In the genomic region with DNA sequence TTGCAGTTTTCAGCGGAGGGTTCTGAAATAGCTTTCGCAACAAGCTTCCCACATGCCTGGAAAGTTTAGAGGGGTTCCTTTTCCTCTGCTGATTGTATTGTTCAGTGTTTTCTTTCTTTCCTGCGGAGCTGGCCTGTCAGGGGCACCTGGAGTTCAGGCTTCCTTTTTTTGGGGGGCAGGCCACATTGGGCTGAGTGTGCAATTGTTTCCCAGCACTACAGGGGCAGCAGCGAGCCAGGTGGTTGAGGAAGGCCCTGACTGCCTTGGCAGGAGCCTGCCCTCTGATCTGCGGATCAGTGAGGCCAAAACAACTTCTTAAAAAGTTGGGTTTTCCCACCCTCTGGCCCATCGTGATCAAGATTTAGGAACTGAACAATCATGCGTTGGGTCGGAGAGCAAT, we compare ENCODE assay signal across 8 mouse cellular contexts. TPM values are rescaled to one million over a fixed set of nuclear protein-coding genes. Genes with fewer than 3 reads are reported as not detected.
DNase-seq lines count a peak whose midpoint lies in the region; ATAC-seq lines count a peak whose summit lies in the region.

No protein-coding gene starts in this region.

- H3K4me2 ChIP-seq in heart, embryonic 13.5 days = peak overlapping the region; percentile 64
- peak overlapping the region; percentile 11; the same call in 1 of the 2 replicates for H3K4me2 ChIP-seq in neural tube, embryonic 14.5 days (ENCODE audit: low read depth, low read length)

- no peak for ATAC-seq in heart, embryonic 13.5 days (ENCODE audit: extremely low read depth, insufficient number of reproducible peaks, low FRiP score, low TSS enrichment)
- no peak for ATAC-seq in neural tube, embryonic 14.5 days (ENCODE audit: low read depth)

- DNase-seq in lung, adult 18-20 months = peak; percentile 18
- no peak for DNase-seq in lung, postnatal 14 days
- DNase-seq in kidney, postnatal 36 days = peak; percentile 16 to 64
- DNase-seq in layer of hippocampus, adult 8-10 months (ENCODE audit: low spot score in 2 of 2) = no peak
- no peak for DNase-seq in layer of hippocampus, postnatal 36 days
- DNase-seq in yolk sac, embryonic 10.5 days (ENCODE audit: low spot score) = no peak

- H3K9ac ChIP-seq in heart, embryonic 13.5 days = no peak overlapping the region; the same call in 1 of the 2 replicates
- no peak overlapping the region for H3K9ac ChIP-seq in neural tube, embryonic 14.5 days (replicated peaks; ENCODE audit: low read depth, low read length)

- peaks cover 68% of the 10 kb centered on the region for H3K4me1 ChIP-seq in heart, embryonic 13.5 days
- H3K4me1 ChIP-seq in neural tube, embryonic 14.5 days (ENCODE audit: control insufficient read depth, insufficient read depth, low read length) = 0 out of 2 replicates have a peak, but pooled peaks cover under 1% of the 10 kb centered on the region

- 0 out of 2 replicates have a peak, but pooled peaks cover 4% of the 10 kb centered on the region for H3K36me3 ChIP-seq in heart, embryonic 13.5 days
- H3K36me3 ChIP-seq in neural tube, embryonic 14.5 days (ENCODE audit: control insufficient read depth, insufficient read depth, low read length) = no peaks in the 10 kb centered on the region

- WGBS in heart, embryonic 13.5 days = 49% methylated on average over 8 of the region's 8 CpGs
- WGBS in neural tube, embryonic 14.5 days = 39% methylated on average over 8 of the region's 8 CpGs

- H3K9me3 ChIP-seq in heart, embryonic 13.5 days = peaks cover 6% of the 10 kb centered on the region; the same call in 1 of the 2 replicates
- no peaks in the 10 kb centered on the region for H3K9me3 ChIP-seq in neural tube, embryonic 14.5 days (ENCODE audit: control insufficient read depth, low read length)

- peak overlapping the region; percentile 54 for H3K27ac ChIP-seq in heart, embryonic 13.5 days (replicated peaks)
- no peak overlapping the region for H3K27ac ChIP-seq in neural tube, embryonic 14.5 days (ENCODE audit: low read depth, low read length)

- H3K27me3 ChIP-seq in heart, embryonic 13.5 days (replicated peaks) = no peaks in the 10 kb centered on the region
- peaks cover 17% of the 10 kb centered on the region for H3K27me3 ChIP-seq in neural tube, embryonic 14.5 days (ENCODE audit: control insufficient read depth, insufficient read depth, low read length)

- peak overlapping the region; percentile 29 for H3K4me3 ChIP-seq in heart, embryonic 13.5 days
- H3K4me3 ChIP-seq in neural tube, embryonic 14.5 days (ENCODE audit: low read depth, low read length) = no peak overlapping the region

RNA-seq across cellular contexts. Expression of a gene that starts 5.6 kb away (rescaled TPM):
- polyA plus RNA-seq in heart, embryonic 13.5 days (2015; fragmentation: Nextera tagmentation; extraction: Ambion mirVana) = 22.3 and 24.5 TPM in 2 replicates
- polyA plus RNA-seq in neural tube, embryonic 14.5 days (2014; fragmentation: Nextera tagmentation; extraction: Ambion mirVana) = 9.6 and 17.5 TPM in 2 replicates
- total RNA-seq in layer of hippocampus, adult 8-10 months (2022) = 10 to 100 TPM; 23.6 to 34.1 (median 24.8) TPM
- 10 to 100 TPM; 30.3 to 30.4 TPM for total RNA-seq in layer of hippocampus, postnatal 36 days (2021)

Comparison
In these comparisons a context has a peak if more than half of its experiments do, and no peak if none do; other contexts are left out.
1. DNase-seq: peak in lung, adult 18-20 months (2 of 2) and kidney, postnatal 36 days (2 of 2); none in lung, postnatal 14 days (single experiment), layer of hippocampus, adult 8-10 months (0 of 2), layer of hippocampus, postnatal 36 days (0 of 2) and yolk sac, embryonic 10.5 days (single experiment).